Mouse (Mus musculus): ENCODE results near the gene Ust. TPM values are rescaled to one million over a fixed set of nuclear protein-coding genes. Genes with fewer than 3 reads are reported as not detected.

The Ust gene
- total RNA-seq, 2 experiments from 2014 or later: 1.2 to 1.6 TPM

DNA sequence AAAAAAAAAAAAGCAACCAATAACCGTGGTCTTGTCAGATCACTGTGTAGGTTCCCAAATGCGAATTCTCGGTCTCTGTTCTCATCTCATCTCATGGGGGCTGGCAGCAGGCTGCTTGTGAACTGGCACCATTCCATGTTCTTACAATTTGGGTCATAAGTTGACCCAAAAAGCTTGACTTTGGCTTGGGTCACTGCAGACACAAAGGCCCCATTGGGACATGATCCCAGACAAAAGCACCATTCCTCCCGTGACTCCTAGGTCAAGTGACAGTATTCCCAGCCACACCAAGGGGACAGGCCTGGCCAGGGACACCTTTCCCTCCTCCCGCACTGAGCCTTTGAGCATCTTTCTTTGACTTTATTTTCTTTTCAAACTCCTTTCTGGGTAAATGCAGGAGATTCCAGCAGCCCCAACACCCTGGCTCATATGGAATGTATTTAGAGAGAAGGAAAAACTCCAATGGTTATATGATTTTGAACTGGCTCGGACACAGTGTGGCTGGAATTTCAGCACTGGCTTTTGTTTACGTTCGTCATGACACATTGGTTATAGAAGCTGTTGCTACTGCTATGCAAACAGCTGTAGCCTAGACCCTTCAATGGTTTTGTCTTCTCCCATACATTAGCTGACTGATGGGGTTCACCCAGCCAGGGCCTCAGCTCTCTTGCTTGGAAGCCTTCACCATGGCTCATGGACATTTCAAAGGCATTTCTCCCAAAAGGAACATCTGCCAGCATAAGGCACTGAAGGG lies 285.3 kb downstream of the Ust start:
- no peak for ATAC-seq (ENCODE audit: poor library complexity, severe bottlenecking)

DNA sequence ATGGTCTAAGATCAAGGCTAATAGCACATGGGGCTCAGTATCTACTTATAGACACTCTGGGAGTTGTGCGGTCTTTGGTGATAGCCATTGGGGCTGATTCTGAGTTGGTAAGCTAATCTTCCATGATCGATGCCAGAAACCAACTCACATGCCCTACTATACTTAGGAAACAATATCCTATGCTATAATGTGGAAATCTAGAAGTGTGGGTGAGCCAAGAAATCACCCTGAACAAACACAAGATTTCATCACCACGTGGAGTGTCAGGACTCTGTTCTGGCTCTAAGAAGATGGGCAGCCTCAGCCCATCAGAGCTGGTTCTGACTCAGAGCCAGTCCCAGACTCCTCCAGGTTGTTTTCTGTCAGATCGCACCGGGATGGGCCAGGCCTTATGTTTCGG lies 286.1 kb downstream of the Ust start:
- ATAC-seq (ENCODE audit: poor library complexity, severe bottlenecking): no peak

DNA sequence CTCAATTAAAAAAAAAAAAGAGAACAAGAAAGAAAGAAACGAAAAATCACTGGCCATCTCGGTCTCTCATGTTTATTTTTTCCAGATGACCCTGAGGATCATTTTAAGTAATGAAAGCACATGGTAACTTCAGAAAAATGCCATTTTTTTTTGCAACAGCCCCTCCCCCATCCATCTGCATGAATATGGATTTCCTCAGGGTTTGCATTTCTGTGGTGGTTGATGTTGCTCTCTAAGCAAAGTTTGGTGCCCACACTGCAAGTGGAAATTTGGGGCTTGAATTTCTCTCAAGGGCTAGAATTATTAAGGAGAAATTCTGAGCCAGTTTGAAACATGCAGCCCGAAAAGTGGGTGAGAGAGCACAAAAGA lies 290.3 kb downstream of the Ust start:
- ATAC-seq (ENCODE audit: poor library complexity, severe bottlenecking): no peak

DNA sequence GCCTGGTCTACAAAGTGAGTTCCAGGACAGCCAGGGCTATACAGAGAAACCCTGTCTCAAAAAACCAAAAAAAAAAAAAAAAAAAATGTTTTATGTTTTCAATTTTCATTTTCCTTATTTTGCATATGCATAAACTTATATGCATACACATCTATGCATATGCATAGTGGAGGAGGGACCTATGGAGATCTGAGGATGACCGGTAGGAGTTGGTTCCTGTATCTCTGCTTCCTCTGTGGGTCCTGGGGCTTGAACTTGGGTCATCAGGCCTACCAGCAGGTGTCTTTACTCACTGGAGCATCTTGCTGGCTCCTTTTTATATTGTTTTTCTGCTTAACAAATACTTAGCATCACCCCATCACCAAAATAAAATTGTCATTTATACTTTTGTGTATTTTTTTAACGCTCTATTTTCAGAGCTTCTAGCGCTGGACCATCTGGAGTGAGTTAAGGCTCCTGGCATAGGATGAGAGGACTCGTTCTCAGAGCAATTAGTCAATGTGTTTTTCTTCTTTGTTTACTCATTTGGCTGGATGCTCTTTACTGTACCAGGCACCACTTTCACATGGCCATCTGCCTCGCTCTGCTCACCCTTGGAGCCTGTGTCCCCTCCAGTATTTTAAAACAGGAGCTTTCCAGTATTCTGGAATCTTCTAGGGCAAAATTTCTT lies 290.8 kb downstream of the Ust start:
- ATAC-seq (ENCODE audit: poor library complexity, severe bottlenecking): no peak

DNA sequence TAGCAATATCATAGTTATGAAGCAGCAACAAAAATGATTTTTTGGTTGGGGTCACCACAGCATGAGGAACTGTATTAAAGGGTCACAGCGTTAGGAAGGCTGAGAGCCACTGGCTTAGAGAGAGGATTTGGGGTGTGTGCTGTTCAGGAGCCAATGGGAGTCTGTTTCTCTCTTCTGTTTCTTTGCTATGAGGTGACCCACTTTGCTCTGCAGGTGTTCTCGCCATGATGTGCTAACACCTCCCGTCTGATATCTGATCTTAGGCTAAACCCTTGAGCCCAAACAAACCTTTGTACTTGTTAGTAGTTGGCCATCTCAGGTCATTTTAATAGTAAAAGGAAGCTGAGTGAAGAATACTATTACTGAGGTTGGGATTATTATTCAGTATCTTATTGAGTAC lies 292.0 kb downstream of the Ust start:
- no peak for ATAC-seq (ENCODE audit: poor library complexity, severe bottlenecking)

DNA sequence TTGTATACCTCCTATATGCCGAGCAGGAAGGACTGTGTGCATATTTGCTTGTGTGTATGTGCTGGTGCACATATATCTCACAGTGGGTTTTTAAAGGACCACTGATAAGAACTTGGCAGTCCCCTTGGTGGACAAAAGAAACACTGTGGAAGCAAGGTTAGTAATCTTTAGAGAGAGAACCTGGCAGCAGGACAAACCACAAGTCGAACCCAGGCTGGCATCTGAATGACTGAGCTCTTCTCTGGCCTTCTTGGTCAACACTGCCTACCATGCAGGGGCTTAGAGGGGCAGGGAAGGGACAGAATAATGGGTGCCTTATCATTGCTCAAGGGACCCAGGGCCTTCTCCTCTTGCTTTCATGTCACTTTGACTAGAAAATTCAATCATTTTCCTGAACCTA lies 294.0 kb downstream of the Ust start:
- ATAC-seq (ENCODE audit: poor library complexity, severe bottlenecking): no peak

DNA sequence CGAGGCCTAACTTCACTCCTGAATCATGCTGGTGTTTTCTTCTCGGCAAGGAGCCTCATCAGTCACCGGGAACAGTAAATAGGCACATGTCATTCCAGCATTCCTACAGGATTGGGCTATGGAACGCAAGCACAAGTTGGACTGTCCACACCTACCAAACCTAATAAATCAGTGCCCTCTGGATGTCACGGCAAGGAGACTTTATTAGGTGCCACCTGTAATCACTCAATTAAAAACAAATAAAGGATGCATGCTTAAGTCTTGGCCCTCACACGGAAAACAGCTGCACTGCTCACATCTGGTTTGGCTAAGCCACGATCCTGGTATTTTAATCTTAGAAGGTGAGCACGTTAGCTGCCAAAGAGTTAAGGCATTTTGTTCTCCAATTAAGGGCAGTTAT lies 294.6 kb downstream of the Ust start:
- ATAC-seq (ENCODE audit: poor library complexity, severe bottlenecking): no peak

DNA sequence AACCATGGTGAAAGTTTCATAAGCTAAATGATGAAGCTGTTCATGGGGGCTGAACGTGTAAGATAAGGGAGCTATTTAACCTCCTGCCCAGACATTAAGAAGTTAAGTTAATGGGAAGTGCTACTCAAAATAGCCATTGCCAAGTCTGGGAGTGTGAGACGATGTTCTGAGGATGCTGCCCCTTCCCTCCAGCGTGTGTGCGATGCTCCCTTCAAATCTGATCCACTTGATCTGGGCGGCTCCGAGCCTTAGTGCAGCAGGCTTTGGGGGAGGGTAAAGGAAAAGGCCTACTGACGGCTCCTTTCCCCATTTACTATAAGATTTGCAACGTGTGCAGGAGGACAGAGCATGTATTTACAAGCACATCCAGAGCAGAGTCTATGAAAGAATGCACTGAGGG lies 301.7 kb downstream of the Ust start:
- ATAC-seq (ENCODE audit: poor library complexity, severe bottlenecking): no peak

DNA sequence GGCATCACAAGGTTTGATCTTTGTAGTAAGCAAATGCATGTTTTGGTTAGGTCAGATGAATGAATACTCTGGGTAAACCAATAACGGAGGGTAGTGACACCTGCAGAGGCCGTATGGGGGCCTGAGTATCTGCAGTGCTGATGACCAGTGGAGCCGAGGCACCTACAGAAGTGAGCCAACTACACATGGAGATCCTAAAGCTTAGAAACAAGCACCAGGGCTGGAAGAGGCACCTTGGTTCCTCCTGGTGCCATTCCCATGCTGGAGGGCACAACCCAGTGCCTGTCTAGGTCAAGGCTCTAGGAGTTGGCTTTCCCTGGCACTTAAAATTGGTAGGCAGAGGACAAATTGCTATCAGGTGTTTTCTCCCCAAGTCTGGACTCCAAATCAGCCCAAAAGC lies 303.4 kb downstream of the Ust start:
- no peak for ATAC-seq (ENCODE audit: poor library complexity, severe bottlenecking)

DNA sequence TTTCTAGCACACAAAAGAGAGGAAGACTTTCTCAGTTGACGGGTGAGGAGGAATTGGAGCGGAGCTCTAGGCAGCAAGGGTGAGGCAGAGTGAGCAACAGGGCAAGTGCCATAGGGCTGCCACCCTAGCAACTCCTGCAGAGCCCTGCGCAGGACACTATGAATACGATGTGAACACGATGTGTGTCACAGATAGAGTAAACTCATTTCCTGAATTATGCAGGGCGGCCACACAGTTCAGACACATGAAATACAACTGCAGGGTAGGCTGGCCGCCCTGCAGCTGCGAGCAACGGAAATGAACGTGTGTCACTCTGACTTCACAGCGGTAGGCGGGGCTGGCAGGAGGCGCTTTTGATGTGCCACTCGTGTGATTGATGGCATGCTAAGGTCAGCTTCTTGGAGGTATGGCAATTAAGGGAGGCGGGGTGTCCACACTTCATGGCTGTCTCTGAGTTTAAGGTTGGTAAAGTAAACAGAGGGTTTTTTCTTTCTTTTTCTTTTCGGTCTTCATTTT lies 304.7 kb downstream of the Ust start:
- peak; percentile 96 for ATAC-seq (ENCODE audit: poor library complexity, severe bottlenecking)

DNA sequence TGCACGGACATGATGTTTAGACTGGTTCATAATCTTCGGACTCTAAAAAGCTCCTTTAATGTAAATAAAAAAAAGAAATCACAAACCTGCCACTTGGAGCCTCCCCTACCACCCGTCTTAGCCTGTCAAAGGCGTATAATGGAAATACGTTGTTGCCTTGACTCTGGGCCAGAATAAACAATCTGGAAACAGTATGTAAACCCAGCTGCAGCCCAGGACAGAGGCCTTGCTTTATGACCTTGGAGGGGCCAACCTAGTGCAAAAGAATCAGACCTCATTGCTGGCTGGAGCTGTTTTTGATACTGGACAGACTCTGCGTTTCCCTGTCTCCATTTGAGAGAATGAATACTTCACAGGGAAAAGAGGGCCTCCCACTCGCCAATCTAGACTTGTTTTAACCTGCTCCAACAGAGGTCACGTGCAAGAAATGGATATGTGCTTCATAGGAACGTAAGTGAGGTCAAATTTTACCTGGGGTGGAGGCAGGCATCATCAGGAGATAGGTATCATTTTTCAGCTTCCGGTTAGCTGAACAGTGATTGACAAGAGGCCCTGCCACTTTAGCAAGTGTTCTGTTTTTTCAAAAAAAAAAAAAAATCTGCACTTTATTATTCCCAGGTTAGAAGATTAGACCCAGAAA lies 305.2 kb downstream of the Ust start:
- ATAC-seq (ENCODE audit: poor library complexity, severe bottlenecking): peak; percentile 17; the same call in 1 of the 2 replicates

DNA sequence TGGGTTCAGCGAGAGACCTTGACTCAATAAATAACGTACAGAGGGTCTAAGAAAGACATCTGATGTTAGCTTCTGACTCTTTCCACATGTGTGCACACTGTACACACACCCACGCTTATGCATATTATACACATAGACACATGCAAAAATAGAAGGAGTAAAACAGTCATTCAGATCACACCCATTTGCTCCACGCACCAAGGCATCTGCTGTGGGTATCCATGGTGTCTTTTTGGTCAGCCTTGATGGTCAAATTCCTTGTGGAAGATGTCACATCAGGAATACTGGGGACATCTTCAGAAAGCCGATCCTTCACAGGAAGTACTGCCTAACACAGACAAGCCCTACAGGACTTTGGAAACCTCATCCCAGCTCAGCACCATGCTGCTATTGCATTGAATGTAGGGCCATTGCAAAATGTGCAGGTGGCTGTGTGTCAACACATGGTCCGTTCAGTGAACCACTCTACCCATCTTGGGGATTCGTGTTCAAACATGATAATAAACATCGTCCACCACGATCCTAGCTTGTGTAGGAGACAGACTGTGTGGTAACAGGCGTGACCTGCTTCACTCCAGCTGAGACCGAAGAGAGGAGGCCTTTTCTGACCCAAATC lies 305.9 kb downstream of the Ust start:
- ATAC-seq (ENCODE audit: poor library complexity, severe bottlenecking): no peak

DNA sequence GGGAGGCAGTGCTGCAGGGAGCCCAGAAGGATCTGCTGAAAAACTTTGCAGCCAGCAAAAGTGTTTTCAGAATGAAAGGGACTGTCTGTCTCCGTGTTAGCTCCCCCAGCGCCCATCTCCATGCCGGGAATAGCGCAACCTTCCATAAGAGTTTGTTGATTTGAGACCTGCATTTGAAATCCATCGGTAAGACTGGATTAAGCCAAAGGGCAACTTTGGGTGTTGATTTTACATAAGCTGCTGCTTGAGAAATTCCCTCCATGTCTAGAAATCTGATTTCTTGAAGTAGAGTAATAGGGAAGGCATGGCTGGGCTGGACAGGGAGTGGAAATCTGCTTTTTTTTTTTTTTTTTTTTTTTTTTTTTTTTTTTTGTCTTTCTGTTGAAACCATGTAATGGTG lies 306.9 kb downstream of the Ust start:
- no peak for ATAC-seq (ENCODE audit: poor library complexity, severe bottlenecking)

DNA sequence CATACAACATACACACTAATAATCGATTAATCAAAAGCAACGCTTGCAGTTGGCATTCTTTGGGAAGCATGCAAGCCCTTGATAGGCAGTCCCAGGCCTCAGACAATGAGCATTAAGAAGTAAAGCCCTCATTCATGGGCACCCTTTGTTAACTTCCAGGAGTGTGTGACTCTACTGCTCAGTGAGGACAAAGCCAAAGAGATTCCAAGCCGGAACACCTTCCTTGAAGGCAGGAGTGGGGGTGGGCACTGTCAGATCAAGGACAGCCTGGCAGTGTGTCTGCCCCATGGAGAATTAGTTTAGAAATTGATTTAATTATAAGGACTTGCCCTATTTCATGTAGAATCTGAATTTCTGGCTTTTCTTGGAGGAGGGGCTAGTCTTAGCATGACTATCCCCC lies 308.3 kb downstream of the Ust start:
- ATAC-seq (ENCODE audit: poor library complexity, severe bottlenecking): no peak

DNA sequence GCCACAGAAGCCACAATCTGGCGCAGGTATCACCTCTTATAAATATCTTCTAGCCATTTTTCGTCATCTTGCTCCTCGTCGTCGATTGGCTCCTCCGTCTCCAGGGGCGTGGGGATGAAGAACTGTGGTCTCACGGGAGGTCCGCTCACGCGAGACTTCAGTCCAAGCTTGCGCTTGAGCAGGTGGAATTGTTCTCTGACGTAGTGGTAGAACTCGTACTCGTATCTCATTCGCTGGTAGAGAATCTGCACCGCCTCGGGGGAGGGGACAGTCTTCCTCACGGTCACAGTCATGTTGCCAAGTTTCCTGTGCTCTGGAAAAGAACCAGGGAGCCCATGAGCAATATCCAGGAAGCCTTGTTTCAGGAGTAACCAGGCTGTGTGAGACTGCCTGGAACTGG lies 311.3 kb downstream of the Ust start:
- no peak for ATAC-seq (ENCODE audit: poor library complexity, severe bottlenecking)

DNA sequence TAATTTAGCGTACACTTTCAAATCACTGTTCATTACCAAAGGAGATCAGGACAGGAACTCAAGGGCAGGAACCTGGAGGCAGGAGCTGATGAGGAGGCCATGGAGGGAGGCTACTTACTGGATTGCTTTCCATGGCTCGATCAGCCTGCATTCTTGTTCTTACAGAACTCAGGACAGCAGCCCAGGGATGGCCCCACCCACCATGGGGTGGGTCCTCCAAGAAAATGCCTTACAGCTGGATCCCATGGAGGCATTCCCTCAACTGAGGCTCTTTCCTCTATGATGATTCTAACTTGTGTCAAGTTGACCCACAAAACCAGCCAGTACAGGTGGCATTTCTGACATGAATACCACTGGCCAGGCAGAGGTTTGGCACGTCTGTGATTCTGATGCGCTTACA lies 314.9 kb downstream of the Ust start:
- no peak for ATAC-seq (ENCODE audit: poor library complexity, severe bottlenecking)

DNA sequence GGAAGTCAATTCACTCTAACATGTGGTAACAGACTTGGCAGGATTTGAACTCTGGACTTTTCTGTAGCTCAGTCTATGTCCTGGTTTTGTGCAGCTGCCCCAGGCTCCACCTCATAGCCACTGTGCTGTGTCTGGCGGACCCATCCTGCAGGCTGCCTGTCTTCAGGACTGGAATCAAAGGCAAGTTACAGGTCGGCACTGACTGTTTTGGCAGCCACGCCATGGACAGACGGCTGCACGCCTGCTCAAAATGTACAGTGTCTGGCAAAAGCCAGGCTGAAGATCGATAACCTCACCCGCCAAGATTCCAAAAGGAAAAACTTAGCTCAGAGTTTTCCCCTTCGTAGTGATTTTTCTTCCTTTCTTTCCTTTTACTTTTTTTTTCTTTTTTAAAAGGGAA lies 318.8 kb downstream of the Ust start:
- no peak for ATAC-seq (ENCODE audit: poor library complexity, severe bottlenecking)

DNA sequence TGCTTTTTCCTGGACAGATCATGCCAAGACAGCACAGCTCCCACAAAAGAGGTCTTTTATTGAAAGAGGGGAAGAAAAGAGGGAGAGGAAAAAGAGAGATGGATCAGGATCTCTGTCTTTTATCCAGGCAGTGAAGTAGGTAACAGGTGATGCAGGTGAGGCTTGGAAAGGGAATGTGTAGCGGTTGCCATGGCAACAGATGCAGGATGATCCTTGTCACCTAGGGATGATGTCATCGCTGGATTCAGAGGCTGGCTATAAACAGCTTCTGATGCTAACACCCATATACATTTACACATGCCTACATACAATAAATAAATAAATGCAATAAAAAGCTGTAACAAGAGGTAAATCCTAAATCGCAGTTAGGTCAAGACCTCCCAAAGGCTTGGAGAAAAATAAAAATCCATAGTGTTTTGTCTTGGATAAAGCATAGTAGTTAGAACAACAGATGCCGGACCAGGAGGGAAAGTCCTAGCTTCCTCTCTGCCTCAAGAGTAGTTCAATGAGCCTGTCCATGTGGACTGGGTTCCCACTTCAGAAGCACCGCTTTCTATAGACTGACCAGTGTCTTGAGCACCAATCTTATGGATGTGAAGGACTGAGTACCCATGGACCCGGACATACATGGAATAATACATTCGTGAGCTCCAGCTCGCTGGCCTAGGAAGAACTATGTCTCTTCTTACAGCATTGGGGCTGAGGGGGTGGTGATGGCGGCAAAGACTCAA lies 319.4 kb downstream of the Ust start:
- no peak for ATAC-seq (ENCODE audit: poor library complexity, severe bottlenecking)

DNA sequence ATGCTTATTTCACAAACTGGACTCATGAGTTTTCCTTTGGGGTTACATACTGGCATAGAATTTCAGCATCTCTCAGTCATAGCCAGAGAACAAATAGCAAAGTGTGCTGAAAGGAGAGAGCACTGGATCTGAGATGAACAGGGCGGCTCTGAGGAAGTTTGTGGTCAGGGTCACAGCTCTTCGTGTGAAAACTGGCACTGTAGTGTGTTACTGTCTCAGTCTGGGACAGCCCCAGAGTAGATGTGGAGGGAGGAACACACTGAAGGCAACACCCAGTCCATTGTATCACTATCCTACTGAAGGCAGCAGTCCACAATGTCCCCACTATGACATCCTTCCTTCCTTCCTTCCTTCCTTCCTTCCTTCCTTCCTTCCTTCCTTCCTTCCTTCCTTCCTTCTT lies 321.0 kb downstream of the Ust start:
- peak; percentile 52 for ATAC-seq (ENCODE audit: poor library complexity, severe bottlenecking)

DNA sequence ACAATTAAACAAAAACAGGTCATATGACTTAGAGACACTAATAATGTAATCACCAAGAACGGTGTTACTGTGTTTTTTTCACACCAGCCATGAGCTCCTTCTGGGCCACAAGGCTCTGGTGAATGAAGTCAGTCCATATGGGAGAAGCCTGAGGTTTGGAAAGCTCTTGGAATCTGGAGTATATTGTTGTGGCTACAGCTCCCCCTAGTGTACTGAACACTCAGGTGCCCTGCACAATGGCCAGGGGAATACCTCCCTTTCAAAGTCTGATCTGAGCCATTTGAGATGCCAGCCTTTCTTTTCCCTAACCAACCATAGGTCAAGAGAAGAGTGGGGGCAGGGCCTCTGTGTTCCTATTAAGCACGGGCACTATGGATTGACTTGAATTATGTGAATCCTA lies 322.3 kb downstream of the Ust start:
- peak; percentile 66 for ATAC-seq (ENCODE audit: poor library complexity, severe bottlenecking)

DNA sequence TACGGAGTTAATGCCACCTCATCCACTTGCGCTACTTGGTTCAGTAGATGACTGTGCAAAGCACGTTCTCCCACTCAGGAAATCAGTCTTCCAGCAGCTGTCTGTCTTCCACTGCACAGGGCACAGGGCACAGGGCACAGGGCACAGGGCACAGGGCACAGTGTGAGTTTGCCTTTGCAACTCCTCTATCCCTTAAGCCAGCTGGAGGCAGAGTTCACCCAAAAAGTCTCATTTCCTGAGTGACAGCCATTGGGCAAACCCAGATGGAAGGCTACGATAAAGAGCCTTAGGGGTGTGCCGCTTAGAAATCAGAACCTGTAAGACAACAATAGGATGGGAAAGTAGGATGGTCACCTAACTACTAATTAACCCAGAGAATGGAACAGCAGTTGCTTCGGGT lies 322.9 kb downstream of the Ust start:
- no peak for ATAC-seq (ENCODE audit: poor library complexity, severe bottlenecking)

Data from megakaryocyte, adult 5-6 weeks (primary cell).